Mouse (Mus musculus): ENCODE results near the gene Pwwp2a. TPM values are rescaled to one million over a fixed set of nuclear protein-coding genes. Genes with fewer than 3 reads are reported as not detected.

Pwwp2a gene
- total RNA-seq (2021), result 10 to 100 TPM; 38.7 to 39.4 TPM

- DNase-seq, result peak; percentile 100
These were observed at the start of gene Pwwp2a for GRCm38 (mm10) chr11:43681472-43682414. Gene Pwwp2a, plus strand, starts transcription at chr11:43681998.

DNA sequence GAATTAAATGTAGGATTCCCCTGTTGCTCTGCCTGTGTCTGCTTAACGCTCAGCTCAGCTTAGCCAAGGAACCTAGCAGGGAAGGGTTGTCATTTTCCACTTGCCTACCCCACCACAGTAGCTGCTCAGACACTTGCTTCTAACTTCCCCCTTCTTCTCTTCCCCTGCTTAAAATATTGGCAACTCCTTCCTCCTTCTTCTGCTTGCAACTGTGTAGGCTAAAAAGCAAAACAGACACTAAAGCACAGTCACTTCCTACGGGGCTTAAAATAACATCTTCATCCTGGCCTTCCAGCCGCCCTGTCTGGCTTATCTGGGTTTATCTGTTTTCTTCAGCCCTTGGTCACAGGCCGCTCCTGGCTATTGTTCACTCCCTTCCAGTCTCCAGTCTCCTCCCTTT, 49.2 kb upstream of the Pwwp2a start:
- DNase-seq, result no peak

DNA sequence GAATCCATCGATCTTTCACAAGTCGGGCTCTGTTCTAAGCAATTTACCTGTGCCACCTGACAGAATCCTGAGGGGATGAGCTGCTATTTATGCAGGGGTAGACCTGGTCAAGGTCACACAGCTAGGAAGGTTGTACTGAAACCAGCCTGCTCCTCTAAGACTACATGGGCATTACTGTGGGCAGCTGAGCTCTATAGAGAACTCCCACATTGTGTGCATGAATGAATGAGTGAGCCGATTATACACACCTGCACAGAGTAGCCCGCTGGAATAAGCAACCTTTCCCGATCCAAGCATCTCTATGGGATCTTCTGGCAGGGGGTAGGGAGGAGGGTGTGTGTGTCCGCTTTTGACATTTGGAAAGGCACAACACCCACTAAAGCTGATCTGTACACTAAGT, 48.6 kb upstream of the Pwwp2a start:
- no peak for DNase-seq

- peak; percentile 86 for DNase-seq
These were observed 48.0 kb upstream of the Pwwp2a start for GRCm38 (mm10) chr11:43633658-43634401.

GRCm38 (mm10) chr11:43636761-43637160, 45.0 kb upstream of the Pwwp2a start:
- DNase-seq, result no peak

DNA sequence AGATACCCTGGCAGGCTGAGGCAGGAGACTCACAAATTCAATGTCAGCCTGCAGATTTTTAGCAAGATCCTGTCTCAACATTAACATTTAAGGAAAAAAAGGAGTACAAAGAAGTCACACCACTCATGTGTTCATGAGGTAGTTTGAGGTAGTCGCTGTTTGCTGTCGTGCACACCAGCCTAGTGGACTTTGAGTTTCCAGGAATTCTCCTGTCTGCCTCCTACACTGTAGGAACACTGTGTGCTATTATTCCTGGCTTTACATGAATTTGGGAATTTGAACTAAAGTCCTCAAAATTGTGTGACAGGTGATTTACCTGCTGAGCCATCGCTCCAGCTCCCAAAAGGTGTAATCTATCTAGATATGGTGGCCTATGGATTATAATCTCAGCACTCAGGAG, 43.3 kb upstream of the Pwwp2a start:
- DNase-seq, result no peak

- peak; percentile 94 for DNase-seq
These were observed 38.6 kb upstream of the Pwwp2a start for GRCm38 (mm10) chr11:43643180-43643591.

DNA sequence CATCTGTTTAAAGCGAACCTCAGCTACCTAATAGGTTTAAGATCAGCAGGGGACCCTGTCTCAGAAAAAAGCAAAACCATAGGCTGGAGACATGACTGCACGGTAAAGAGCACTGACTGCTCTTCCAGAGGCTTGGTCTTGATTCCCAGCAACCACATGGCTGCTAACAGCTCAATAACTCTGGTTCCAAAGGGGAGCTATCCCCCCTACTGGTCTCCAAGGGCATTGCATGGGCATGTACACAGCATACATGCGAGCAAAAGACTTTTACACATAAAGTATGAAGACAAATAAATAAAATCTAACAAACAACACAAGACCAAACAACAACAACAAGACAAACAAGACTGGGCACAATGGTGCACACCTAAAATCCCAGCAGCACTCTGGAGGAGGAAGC, 36.5 kb upstream of the Pwwp2a start:
- DNase-seq, result no peak

- no peak for DNase-seq
These were observed 28.7 kb upstream of the Pwwp2a start for GRCm38 (mm10) chr11:43653051-43653475.

DNA sequence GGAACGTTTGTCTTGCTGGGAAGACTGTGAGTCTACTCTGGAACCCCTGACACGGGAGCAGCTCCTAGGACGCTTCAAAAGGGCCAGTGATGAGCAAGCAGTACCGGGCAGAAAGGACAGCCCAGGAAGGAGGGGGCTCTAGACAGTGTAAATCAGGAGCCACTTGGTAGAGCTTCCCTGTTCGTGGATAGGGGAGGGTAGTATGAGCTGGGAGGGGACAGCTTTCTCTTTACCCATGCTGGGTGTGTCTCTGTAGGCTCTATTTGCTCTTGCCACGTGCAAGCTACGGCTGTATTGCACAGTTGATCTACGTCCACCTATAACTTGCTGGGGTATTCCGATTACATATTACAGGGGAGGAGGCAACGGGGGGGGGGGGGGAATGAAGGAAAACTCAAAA, 25.3 kb upstream of the Pwwp2a start:
- DNase-seq, result no peak

GRCm38 (mm10) chr11:43658010-43658409, 23.8 kb upstream of the Pwwp2a start:
- DNase-seq, result no peak

DNA sequence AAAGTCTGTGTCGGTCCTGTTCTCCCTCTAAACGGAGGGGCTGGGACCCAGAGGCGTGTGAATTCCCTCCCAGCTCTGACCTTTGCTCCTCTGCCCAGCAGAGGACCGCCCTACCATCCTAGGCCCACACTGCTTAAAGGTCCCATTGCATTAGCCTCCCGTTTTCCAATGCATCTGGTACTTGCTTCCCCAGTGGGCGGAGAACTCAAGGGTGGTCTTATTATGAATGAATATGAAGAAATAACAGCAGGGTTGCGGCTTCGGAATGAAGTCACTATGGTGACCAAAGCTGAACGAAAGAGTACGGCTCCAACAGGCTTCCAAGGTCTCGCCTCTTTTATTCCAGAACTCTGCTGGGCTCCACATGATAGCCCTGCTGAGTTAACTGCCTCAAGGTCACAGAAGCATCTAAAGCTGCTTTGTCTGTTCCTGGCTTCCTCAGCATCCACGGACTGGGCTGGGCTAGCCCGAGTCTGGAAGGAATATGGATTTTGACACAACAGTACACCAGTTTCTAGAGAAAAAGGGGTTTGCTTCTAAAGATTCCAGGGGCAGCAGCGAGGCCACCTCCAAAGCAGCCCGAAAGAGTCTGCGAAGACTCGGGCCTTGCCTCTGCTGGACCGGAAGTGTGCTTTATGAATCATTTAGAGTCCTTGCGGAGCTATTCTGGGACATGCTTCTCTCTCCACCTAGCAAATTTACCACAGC, 14.6 kb upstream of the Pwwp2a start:
- peak; percentile 10 for DNase-seq

DNA sequence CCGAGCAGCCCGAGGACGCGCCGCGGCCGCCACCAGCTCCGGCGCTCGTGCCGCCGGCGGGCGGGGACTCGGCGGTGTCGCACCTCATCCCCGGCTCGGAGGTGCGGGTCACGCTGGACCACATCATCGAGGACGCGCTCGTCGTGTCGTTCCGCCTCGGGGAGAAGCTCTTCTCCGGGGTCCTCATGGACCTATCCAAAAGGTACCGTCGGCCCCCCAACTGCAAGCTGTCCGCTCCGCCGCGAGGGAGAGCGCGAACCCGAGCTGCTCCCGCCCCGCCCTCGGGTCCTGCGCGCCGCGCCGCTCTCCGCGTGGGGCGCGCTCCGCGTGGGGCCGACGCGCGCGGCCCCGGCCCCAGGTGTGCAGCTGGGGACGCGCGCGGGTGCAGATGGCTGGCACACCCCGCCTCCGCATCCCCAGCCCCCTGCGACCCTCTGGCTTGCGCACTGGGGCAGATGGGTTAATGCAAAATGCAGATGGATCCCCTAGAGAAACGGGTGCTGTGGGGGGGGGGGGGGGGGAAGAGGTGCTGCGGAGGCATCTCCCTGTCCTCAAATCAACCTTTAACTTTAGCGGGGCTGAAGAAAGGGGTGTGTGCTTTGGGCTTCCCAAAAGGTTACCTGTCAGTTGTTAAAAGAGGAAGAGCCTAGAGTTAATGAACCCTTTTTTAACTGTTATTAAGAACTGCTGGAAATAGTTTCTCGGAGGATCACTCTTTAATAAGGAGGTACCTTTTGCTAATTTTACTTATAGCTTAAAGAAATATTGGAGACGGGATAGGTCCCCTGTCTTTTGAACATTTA, 818 bp downstream of the Pwwp2a start:
- peak; percentile 57 for DNase-seq

DNA sequence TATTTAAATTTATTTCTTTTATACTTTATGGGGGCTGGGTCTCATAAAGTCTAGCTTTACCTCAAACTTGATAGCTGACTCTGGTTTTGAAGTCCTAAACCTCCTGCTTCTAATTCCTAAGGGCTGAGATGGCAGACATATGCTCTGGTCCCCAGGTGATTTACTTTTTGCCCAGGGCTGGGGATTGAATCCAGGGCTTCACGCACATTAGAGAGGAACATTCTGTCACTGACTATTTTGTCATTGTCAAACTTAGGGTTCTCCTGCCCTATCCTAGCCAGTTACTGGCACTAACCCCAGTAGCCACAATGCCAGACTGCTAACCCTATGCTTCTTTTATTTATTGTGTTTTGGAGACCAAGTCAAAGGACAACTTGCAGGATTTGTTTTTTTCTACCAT, 7.1 kb downstream of the Pwwp2a start:
- DNase-seq, result no peak

DNA sequence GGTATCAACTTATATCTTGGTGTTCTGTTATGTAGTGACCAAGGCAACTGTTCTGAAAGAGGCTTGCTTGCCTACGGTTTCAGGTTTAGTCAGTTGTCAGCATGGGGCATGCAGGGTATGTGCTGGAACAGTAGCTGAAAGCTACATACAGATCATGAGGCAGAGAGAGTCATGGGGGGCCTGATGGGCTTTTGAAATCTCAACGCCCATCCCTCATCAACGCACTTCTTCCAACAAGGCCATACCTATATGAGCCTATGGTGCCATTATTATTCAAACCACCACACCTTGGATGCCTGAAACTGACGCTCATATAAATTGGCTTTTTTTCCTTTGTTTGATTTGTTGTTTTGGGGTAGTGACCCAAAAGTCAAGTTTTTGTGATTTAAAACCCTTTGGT, 14.8 kb downstream of the Pwwp2a start:
- DNase-seq, result no peak

DNA sequence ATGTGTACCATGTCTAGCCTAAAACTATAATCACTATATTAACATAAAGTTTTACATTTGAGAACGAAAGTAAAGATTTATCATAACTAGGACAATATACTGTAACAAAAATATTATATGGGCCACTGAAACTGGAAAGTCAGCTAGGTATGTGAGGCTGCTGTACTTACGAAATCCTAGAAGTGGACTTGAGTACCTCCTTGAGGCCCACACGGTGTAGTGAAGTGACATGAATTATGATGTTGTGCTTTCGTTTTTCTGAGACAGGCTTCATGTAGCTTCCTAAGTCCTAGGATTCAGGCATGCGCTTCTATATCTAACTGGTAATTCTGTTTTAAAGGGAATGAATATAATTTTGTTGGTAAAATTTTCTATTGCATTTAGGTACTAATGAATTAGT, 16.8 kb downstream of the Pwwp2a start:
- DNase-seq, result no peak

- no peak for DNase-seq
These were observed 18.5 kb downstream of the Pwwp2a start for GRCm38 (mm10) chr11:43700291-43700690.

- DNase-seq, result no peak
These were observed 21.8 kb downstream of the Pwwp2a start for GRCm38 (mm10) chr11:43703552-43703951.

DNA sequence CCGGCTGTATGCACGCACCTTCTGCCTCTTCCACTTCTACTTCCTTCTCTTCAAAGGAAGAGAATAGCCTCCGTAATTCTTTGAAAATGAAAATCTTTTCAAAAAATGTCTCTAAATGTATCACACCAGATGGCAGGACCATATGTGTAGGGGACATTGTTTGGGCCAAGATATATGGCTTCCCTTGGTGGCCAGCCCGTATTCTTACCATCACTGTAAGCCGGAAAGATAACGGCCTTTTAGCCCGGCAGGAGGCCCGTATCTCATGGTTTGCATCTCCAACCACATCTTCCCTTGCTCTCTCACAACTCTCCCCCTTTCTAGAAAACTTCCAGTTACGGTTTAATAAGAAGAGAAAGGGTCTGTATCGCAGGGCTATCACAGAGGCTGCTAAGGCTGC, 24.0 kb downstream of the Pwwp2a start:
- DNase-seq, result no peak

GRCm38 (mm10) chr11:43708409-43708808, 26.6 kb downstream of the Pwwp2a start:
- no peak for DNase-seq

- DNase-seq, result no peak
These were observed 30.4 kb downstream of the Pwwp2a start for GRCm38 (mm10) chr11:43712178-43712577.

DNA sequence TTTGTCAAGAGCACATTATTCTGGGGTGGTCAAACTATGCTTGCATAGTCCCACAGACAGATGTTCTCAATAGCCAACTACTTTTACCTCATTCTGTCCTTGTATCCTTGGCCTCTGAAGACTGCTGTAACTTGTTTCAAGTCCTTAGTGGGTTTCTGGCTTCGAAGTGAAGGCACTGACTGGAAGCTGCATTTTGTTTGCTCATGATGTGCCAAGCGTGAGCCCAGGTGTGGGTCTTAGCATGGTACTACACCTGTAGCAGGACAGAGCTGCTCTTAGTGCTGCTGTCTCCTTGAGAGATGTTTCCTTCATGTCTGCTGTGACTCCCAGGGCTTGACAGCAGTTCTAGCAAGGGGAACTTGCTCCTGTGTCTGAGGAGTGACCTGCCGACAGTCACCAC, 41.6 kb downstream of the Pwwp2a start:
- no peak for DNase-seq
